Comparison of ENCODE assay signal across 8 mouse cellular contexts in genomic region chr11:62645732-62646494, GRCm38 (mm10). TPM values are rescaled to one million over a fixed set of nuclear protein-coding genes. Genes with fewer than 3 reads are reported as not detected.
DNase-seq lines count a peak whose midpoint lies in the region; ATAC-seq and TF ChIP-seq lines count a peak whose summit lies in the region.

No protein-coding gene starts in this region.

- peak overlapping the region; percentile 28; the same call in 1 of the 2 replicates for H3K9ac ChIP-seq in ES-E14 (ENCODE audit: insufficient read depth, low read depth, low read length, poor library complexity, severe bottlenecking)
- H3K9ac ChIP-seq in forebrain, postnatal 0 days = peak overlapping the region; percentile 37; the same call in 1 of the 2 replicates
- peak overlapping the region; percentile 32; the same call in 1 of the 2 replicates for H3K9ac ChIP-seq in hindbrain, embryonic 15.5 days
- no peak overlapping the region for H3K9ac ChIP-seq in liver, embryonic 12.5 days
- H3K9ac ChIP-seq in neural tube, embryonic 12.5 days = 0 out of 2 replicates have a peak overlapping the region, but pooled peaks have one; percentile 5

- peak; percentile 68 to 89 for DNase-seq in adrenal gland, adult (ENCODE audit: inconsistent age in 2 of 2, low spot score in 1 of 2)
- no peak for DNase-seq in adrenal gland, adult 18-20 months (ENCODE audit: low spot score in 2 of 2)
- DNase-seq in ES-E14 (ENCODE audit: low read depth, low spot score) (no peak), MN1 (ENCODE audit: low spot score) (no peak)
- peak; percentile 67 for DNase-seq in forebrain, postnatal 0 days

- ATAC-seq in forebrain, postnatal 0 days = no peak
- no peak for ATAC-seq in hindbrain, embryonic 15.5 days (ENCODE audit: low FRiP score, low read depth)
- ATAC-seq in liver, embryonic 12.5 days = no peak
- ATAC-seq in neural tube, embryonic 12.5 days (ENCODE audit: low FRiP score, low read depth) = no peak

- no peaks in the 10 kb centered on the region for H3K36me3 ChIP-seq in ES-E14 (ENCODE audit: control insufficient read depth, insufficient read depth, low read length, poor library complexity, severe bottlenecking)
- no peaks in the 10 kb centered on the region for H3K36me3 ChIP-seq in forebrain, postnatal 0 days (ENCODE audit: insufficient read depth)
- no peaks in the 10 kb centered on the region for H3K36me3 ChIP-seq in hindbrain, embryonic 15.5 days
- H3K36me3 ChIP-seq in liver, embryonic 12.5 days = peaks cover 5% of the 10 kb centered on the region; the same call in 1 of the 2 replicates
- H3K36me3 ChIP-seq in neural tube, embryonic 12.5 days = no peaks in the 10 kb centered on the region

- H3K9me3 ChIP-seq in ES-E14 (ENCODE audit: control insufficient read depth, insufficient read depth, low read depth, low read length) = no peaks in the 10 kb centered on the region
- no peaks in the 10 kb centered on the region for H3K9me3 ChIP-seq in forebrain, postnatal 0 days (ENCODE audit: low read length)
- no peaks in the 10 kb centered on the region for H3K9me3 ChIP-seq in hindbrain, embryonic 15.5 days
- no peaks in the 10 kb centered on the region for H3K9me3 ChIP-seq in liver, embryonic 12.5 days (replicated peaks)
- H3K9me3 ChIP-seq in neural tube, embryonic 12.5 days = no peaks in the 10 kb centered on the region

- 24% methylated on average over 8 of the region's 8 CpGs for WGBS in forebrain, postnatal 0 days
- WGBS in hindbrain, embryonic 15.5 days = 35% methylated on average over 8 of the region's 8 CpGs
- 32% methylated on average over 8 of the region's 8 CpGs for WGBS in liver, embryonic 12.5 days (ENCODE audit: insufficient replicate concordance)
- 53% methylated on average over 8 of the region's 8 CpGs for WGBS in neural tube, embryonic 12.5 days

- H3K4me2 ChIP-seq in forebrain, postnatal 0 days (ENCODE audit: low read depth) = peak overlapping the region; percentile 96
- peak overlapping the region; percentile 93 for H3K4me2 ChIP-seq in hindbrain, embryonic 15.5 days
- H3K4me2 ChIP-seq in liver, embryonic 12.5 days = peak overlapping the region; percentile 100
- peak overlapping the region; percentile 96 for H3K4me2 ChIP-seq in neural tube, embryonic 12.5 days (replicated peaks)

- peak overlapping the region; percentile 57 for H3K27ac ChIP-seq in ES-E14 (ENCODE audit: insufficient read depth, low read depth, low read length, poor library complexity, severe bottlenecking)
- 0 out of 2 replicates have a peak overlapping the region, but pooled peaks have one; percentile 54 for H3K27ac ChIP-seq in forebrain, postnatal 0 days (ENCODE audit: low read depth, low read length)
- peak overlapping the region; percentile 56; the same call in 1 of the 2 replicates for H3K27ac ChIP-seq in hindbrain, embryonic 15.5 days (replicated peaks)
- H3K27ac ChIP-seq in liver, embryonic 12.5 days = peak overlapping the region; percentile 45; the same call in 1 of the 2 replicates
- no peak overlapping the region for H3K27ac ChIP-seq in neural tube, embryonic 12.5 days

- H3K4me1 ChIP-seq in ES-E14 (ENCODE audit: control insufficient read depth in 2 of 2, insufficient read depth in 2 of 2, low read length in 2 of 2, poor library complexity in 1 of 2) = peaks cover 17 to 31% of the 10 kb centered on the region in 2 experiments
- peaks cover 41% of the 10 kb centered on the region for H3K4me1 ChIP-seq in forebrain, postnatal 0 days (ENCODE audit: insufficient read depth)
- H3K4me1 ChIP-seq in hindbrain, embryonic 15.5 days (replicated peaks) = peaks cover 63% of the 10 kb centered on the region
- peaks cover 69% of the 10 kb centered on the region for H3K4me1 ChIP-seq in liver, embryonic 12.5 days
- H3K4me1 ChIP-seq in neural tube, embryonic 12.5 days = peaks cover 42% of the 10 kb centered on the region

- H3K4me3 ChIP-seq in ES-E14 (ENCODE audit: insufficient read depth in 1 of 2, low read depth in 1 of 2, low read length in 2 of 2, poor library complexity in 1 of 2, severe bottlenecking in 1 of 2) = peak overlapping the region; percentile 9 to 41; a peak in 3 of 4 replicates
- H3K4me3 ChIP-seq in forebrain, postnatal 0 days (ENCODE audit: low read depth, low read length) = peak overlapping the region; percentile 70
- H3K4me3 ChIP-seq in hindbrain, embryonic 15.5 days = peak overlapping the region; percentile 87
- no peak overlapping the region for H3K4me3 ChIP-seq in liver, embryonic 12.5 days
- no peak overlapping the region for H3K4me3 ChIP-seq in neural tube, embryonic 12.5 days

- H3K27me3 ChIP-seq in forebrain, postnatal 0 days (ENCODE audit: insufficient read depth, low read length) = no peaks in the 10 kb centered on the region
- no peaks in the 10 kb centered on the region for H3K27me3 ChIP-seq in hindbrain, embryonic 15.5 days
- H3K27me3 ChIP-seq in liver, embryonic 12.5 days (replicated peaks) = peaks cover 5% of the 10 kb centered on the region; the same call in 1 of the 2 replicates
- H3K27me3 ChIP-seq in neural tube, embryonic 12.5 days (replicated peaks) = no peaks in the 10 kb centered on the region

- no peak for TF ChIP-seq CTCF in forebrain, postnatal 0 days (IDR thresholded peaks at IDR 0.05; ENCODE audit: low read depth)

- in situ Hi-C loops in ES-E14 (cut with MboI; ENCODE audit: low sequenced_read_pairs in 2 of 2, unreplicated experiment in 2 of 2) = no loop called here

TF ChIP-seq in ES-E14, 5 proteins besides CTCF, POLR2A, EP300 and RAD21:
- TF ChIP-seq MAFK (IDR thresholded peaks at IDR 0.05; ENCODE audit: insufficient read depth, low read depth, low read length) (no peak), CHD2 (IDR thresholded peaks at IDR 0.05; ENCODE audit: low read depth, low read length) (0 out of 2 replicates have a peak, but pooled peaks have one; percentile 19)
TF ChIP-seq in ES-E14: peak in this region for 1.

RNA-seq across cellular contexts. Expression of gene Lrrc75a, which starts 2.4 kb away (rescaled TPM):
- 10 to 100 TPM; 13.9 to 23.5 TPM for total RNA-seq in adrenal gland, adult 18-20 months (2021)
- 9.9 and 11.6 TPM in 2 replicates for total RNA-seq in ES-E14 (2012; rRNA removed)
- total RNA-seq in forebrain, postnatal 0 days (2014; rRNA removed) = 13.2 and 18.1 TPM in 2 replicates
- polyA plus RNA-seq in forebrain, postnatal 0 days (2015; fragmentation: Nextera tagmentation; extraction: Ambion mirVana) = 6.5 and 7.1 TPM in 2 replicates
- 12.4 and 12.9 TPM in 2 replicates for polyA plus RNA-seq in hindbrain, embryonic 15.5 days (2015; fragmentation: Nextera tagmentation; extraction: Ambion mirVana)
- polyA plus RNA-seq in liver, embryonic 12.5 days (2016; fragmentation: Nextera tagmentation; extraction: Ambion mirVana) = 3.4 and 3.7 TPM in 2 replicates
- polyA plus RNA-seq in neural tube, embryonic 12.5 days (2016; fragmentation: Nextera tagmentation; extraction: Ambion mirVana) = 14.2 and 15.9 TPM in 2 replicates

RNA-seq across cellular contexts. Expression of gene Mmgt2, which starts 2.6 kb away (rescaled TPM):
- 10 to 100 TPM; 26.5 to 36.7 TPM for total RNA-seq in adrenal gland, adult 18-20 months (2021)
- 11.4 and 13.6 TPM in 2 replicates for total RNA-seq in ES-E14 (2012; rRNA removed)
- total RNA-seq in forebrain, postnatal 0 days (2014; rRNA removed) = 22.6 and 37.0 TPM in 2 replicates
- 22.4 and 23.3 TPM in 2 replicates for polyA plus RNA-seq in forebrain, postnatal 0 days (2015; fragmentation: Nextera tagmentation; extraction: Ambion mirVana)
- polyA plus RNA-seq in hindbrain, embryonic 15.5 days (2015; fragmentation: Nextera tagmentation; extraction: Ambion mirVana) = 23.7 and 26.4 TPM in 2 replicates
- 15.0 and 17.0 TPM in 2 replicates for polyA plus RNA-seq in liver, embryonic 12.5 days (2016; fragmentation: Nextera tagmentation; extraction: Ambion mirVana)
- polyA plus RNA-seq in neural tube, embryonic 12.5 days (2016; fragmentation: Nextera tagmentation; extraction: Ambion mirVana) = 30.8 and 34.7 TPM in 2 replicates

Comparison
In these comparisons a context has a peak if more than half of its experiments do, and no peak if none do; other contexts are left out.
1. DNase-seq: peak in adrenal gland, adult (2 of 2) and forebrain, postnatal 0 days (single experiment); none in adrenal gland, adult 18-20 months (0 of 2), ES-E14 (single experiment) and MN1 (single experiment).
2. H3K4me3 ChIP-seq: peak in ES-E14 (2 of 2), forebrain, postnatal 0 days (single experiment) and hindbrain, embryonic 15.5 days (single experiment); none in liver, embryonic 12.5 days (single experiment) and neural tube, embryonic 12.5 days (single experiment).
3. Peak in every context shown above with its lines, with median percentiles within 50 percentile points of each other: H3K4me2 ChIP-seq.